Mouse (Mus musculus) subcutaneous adipose tissue, adult 2 months (tissue): ENCODE measurements around the gene Nkx6-1. TPM values are rescaled to one million over a fixed set of nuclear protein-coding genes. Genes with fewer than 3 reads are reported as not detected.

Experiments used
- polyA plus RNA-seq: library from polyadenylated mRNA; depleted of rRNA; stranded (reverse); fragments of >200 nt; gene quantifications from 2 replicates; pipeline ENCODE4 v1.2.3, GENCODE M21; 2012; ENCODE audit warnings: low replicate concordance; rRNA removed

Nkx6-1 gene
- polyA plus RNA-seq: 0.04 TPM in 1 of 2 replicates, not detected in the other

DNA sequence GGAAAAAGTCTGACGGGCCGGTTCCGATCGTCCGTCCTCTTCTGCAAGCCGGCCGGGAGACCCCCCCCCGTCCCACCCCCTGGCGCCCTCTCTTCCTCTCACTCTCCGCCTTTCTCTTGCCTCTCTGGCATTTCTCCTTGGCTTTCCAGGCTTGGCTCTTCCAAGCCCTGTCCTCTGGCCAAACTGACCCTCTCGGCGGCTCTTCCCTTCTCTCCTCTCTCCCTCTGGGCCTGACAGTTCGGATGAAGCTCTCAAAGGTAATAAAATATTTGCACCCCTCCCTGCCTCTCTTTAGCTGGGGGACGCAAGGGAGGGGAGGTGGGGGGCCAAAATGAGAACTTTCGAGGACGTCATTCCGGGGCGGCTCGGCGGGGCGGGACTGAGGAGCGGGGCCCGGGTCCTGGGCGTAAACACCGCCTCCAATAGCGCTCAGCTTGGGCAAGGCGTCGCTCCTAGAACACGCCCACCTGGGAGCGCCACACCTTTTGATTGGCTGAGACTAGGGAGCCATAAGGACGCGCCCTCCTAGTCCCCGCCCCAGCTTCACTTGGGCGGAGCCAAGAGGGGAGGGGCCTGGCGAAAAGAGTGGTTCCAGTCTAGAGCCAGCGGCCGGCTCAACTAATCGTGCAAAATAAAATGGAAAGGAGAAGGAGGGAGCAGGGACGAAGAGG is at the start of gene Nkx6-1:
Gene Nkx6-1 (minus strand): TSS at position 52 of the 671 bp plus-strand sequence.

Other genes starting within 250 kb of the Nkx6-1 start
- gene Cds1, start 100.1 kb upstream of the Nkx6-1 start, polyA plus RNA-seq: 6.4 and 18.7 TPM in 2 replicates